Mouse (Mus musculus): ENCODE results near the gene Creb3l2. TPM values are rescaled to one million over a fixed set of nuclear protein-coding genes. Genes with fewer than 3 reads are reported as not detected.
A peak's percentile ranks its signal among the peaks of the same experiment; 100 is the strongest.
"Not testable (repeated sequence)": the region's sequence is repeated elsewhere in the genome, so short reads cannot be mapped to it uniquely, and the experiment has no call there.

The Creb3l2 gene
- polyA plus RNA-seq, 1 experiment from 2014 or later, result 44.6 TPM

- Histone ChIP-seq H3K4me1 (peaks cover 11% of the 10 kb centered on the region), H3K4me2 (replicated peaks) (peak overlapping the region; percentile 57), H3K4me3 (peak overlapping the region; percentile 46), H3K27ac (0 out of 2 replicates have a peak overlapping the region, but pooled peaks have one; percentile 33)
- not testable (repeated sequence) for H3K27me3 ChIP-seq, H3K9ac ChIP-seq, H3K36me3 ChIP-seq, H3K9me3 ChIP-seq
- WGBS, result 0% methylated on average over 7 of the region's 25 CpGs
- peak; percentile 92 for ATAC-seq (ENCODE audit: low FRiP score, low read depth)
Measured at GRCm38 (mm10) chr6:37463517-37464482, 21.9 kb upstream of the Creb3l2 start.

DNA sequence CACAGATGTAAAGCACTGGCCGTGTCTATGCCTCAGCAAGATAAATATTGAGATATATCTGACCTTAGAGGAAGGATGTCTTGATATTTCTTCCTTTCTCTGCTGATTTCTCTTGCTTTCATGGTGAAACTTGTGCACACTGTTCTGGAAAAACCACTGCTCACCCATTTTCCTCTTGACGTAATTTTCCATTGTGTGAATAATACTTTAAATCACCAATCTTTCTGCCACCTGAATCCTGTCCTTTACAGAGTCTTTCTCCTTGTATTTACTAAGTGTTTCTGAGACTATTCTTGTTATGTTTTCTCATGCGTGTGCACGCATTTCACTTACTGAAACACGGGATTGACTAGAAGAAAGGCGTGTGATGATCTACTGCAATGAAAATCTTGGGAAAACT, 18.7 kb upstream of the Creb3l2 start:
- 85% methylated on average over 6 of the region's 6 CpGs for WGBS
- peaks cover 8% of the 10 kb centered on the region for H3K4me1 ChIP-seq
- ATAC-seq (ENCODE audit: low FRiP score, low read depth), result no peak

DNA sequence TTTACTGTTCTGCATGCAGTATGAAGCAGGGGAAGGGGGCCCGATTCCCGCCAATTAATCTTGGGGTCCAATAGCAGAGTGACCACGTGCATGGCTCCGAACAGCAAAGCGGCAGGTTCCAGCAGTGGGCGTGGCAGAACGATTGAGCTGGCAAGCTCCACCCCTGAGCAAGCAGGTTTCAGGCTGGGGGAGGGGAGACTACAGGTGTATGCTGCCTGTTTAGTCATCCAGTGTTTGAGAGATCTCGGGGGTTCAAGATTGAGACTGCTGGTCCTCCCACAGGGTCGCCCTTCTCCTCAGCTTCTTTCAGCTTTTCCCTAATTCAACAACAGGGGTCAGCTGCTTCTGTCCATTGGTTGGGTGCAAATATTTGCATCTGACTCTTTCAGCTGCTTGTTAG, 17.7 kb upstream of the Creb3l2 start:
- WGBS, result 48% methylated on average over 9 of the region's 9 CpGs
- ATAC-seq (ENCODE audit: low FRiP score, low read depth); H3K4me1 ChIP-seq; H3K27ac ChIP-seq; H3K4me3 ChIP-seq; H3K4me2 ChIP-seq (replicated peaks); H3K27me3 ChIP-seq; H3K9me3 ChIP-seq; H3K36me3 ChIP-seq; H3K9ac ChIP-seq: not testable (repeated sequence)

More for the DNA sequence above, 18.7 kb upstream of the Creb3l2 start:
- Histone ChIP-seq H3K9ac (no peak overlapping the region), H3K27me3 (no peaks in the 10 kb centered on the region), H3K4me2 (replicated peaks) (no peak overlapping the region), H3K36me3 (no peaks in the 10 kb centered on the region), H3K4me3 (no peak overlapping the region), H3K27ac (no peak overlapping the region), H3K9me3 (no peaks in the 10 kb centered on the region)

- no peaks in the 10 kb centered on the region for H3K4me1 ChIP-seq
- H3K9ac ChIP-seq, result no peak overlapping the region
- no peak overlapping the region for H3K4me3 ChIP-seq
- H3K36me3 ChIP-seq, result no peaks in the 10 kb centered on the region
- 30% methylated on average over 10 of the region's 10 CpGs for WGBS
- H3K27me3 ChIP-seq, result no peaks in the 10 kb centered on the region
- no peak overlapping the region for H3K27ac ChIP-seq
- no peaks in the 10 kb centered on the region for H3K9me3 ChIP-seq
- H3K4me2 ChIP-seq (replicated peaks), result no peak overlapping the region
- ATAC-seq (ENCODE audit: low FRiP score, low read depth), result no peak
Measured at GRCm38 (mm10) chr6:37457990-37458655, 16.2 kb upstream of the Creb3l2 start.

- Histone ChIP-seq H3K9me3 (no peaks in the 10 kb centered on the region), H3K27me3 (no peaks in the 10 kb centered on the region), H3K4me3 (no peak overlapping the region), H3K27ac (no peak overlapping the region), H3K4me1 (no peaks in the 10 kb centered on the region), H3K4me2 (replicated peaks) (no peak overlapping the region), H3K9ac (no peak overlapping the region), H3K36me3 (no peaks in the 10 kb centered on the region)
- no peak for ATAC-seq (ENCODE audit: low FRiP score, low read depth)
- WGBS, result 65% methylated on average over 5 of the region's 5 CpGs
Measured at GRCm38 (mm10) chr6:37455540-37455939, 13.6 kb upstream of the Creb3l2 start.

DNA sequence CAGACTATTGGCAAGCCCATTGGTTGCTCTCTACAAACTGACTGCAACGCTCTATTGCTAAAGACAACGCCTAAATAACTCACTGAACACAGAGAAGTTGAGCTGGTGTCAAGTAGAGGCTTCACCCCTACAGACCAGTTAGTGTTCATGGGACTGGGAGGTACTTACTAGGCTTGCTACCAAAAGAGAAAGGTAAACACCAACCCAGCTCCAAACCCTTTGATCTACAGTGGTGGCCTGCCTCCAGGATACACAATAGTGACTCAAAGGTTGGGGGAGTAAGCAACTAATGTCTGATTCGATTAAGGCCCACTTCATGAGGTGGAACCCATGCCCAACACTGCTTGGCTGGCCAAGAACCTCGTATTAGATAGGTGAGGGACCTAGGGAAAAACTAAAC, 11.1 kb upstream of the Creb3l2 start:
- no peaks in the 10 kb centered on the region for H3K27me3 ChIP-seq

DNA sequence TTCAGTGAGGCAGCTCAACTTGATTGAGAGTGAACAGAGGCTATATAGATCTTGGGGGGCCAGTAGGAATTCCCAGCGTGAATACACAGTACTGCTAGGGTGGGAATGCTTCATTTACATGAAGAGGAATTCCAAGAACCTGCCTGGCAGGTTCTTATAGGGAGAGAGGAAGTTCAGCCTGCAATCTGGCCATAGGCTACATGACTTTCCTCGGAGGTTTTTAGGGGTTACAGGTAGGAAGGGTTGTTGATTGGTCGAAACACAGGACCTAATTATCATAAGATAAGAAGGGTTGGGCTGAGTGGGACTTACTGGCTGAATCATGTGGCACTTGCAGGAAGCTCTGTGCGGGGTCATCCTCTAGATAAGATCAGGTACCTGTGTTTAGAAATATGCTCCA, 9.7 kb upstream of the Creb3l2 start:
- Histone ChIP-seq H3K4me2 (replicated peaks) (no peak overlapping the region), H3K9ac (no peak overlapping the region), H3K9me3 (no peaks in the 10 kb centered on the region), H3K27ac (no peak overlapping the region), H3K4me3 (no peak overlapping the region), H3K36me3 (no peaks in the 10 kb centered on the region), H3K27me3 (no peaks in the 10 kb centered on the region), H3K4me1 (no peaks in the 10 kb centered on the region)
- no peak for ATAC-seq (ENCODE audit: low FRiP score, low read depth)
- WGBS, result 63% methylated on average over 4 of the region's 4 CpGs

More for the DNA sequence above, 11.1 kb upstream of the Creb3l2 start:
- ATAC-seq (ENCODE audit: low FRiP score, low read depth), result no peak
- 68% methylated on average over 4 of the region's 4 CpGs for WGBS
- Histone ChIP-seq H3K9ac (no peak overlapping the region), H3K4me1 (no peaks in the 10 kb centered on the region), H3K27ac (no peak overlapping the region), H3K9me3 (no peaks in the 10 kb centered on the region), H3K36me3 (no peaks in the 10 kb centered on the region), H3K4me2 (replicated peaks) (no peak overlapping the region), H3K4me3 (no peak overlapping the region)

GRCm38 (mm10) chr6:37447704-37448466, 5.9 kb upstream of the Creb3l2 start:
- Histone ChIP-seq H3K4me2 (replicated peaks) (no peak overlapping the region), H3K9ac (no peak overlapping the region), H3K4me1 (peaks cover 1% of the 10 kb centered on the region; the same call in 1 of the 2 replicates), H3K27me3 (no peaks in the 10 kb centered on the region), H3K4me3 (no peak overlapping the region), H3K36me3 (no peaks in the 10 kb centered on the region), H3K27ac (no peak overlapping the region), H3K9me3 (no peaks in the 10 kb centered on the region)
- 27% methylated on average over 10 of the region's 10 CpGs for WGBS
- peak; percentile 85 for ATAC-seq (ENCODE audit: low FRiP score, low read depth)

GRCm38 (mm10) chr6:37442781-37443180, 835 bp upstream of the Creb3l2 start:
- Histone ChIP-seq H3K27me3 (no peaks in the 10 kb centered on the region), H3K9me3 (no peaks in the 10 kb centered on the region), H3K4me2 (replicated peaks) (peak overlapping the region; percentile 56), H3K4me3 (peak overlapping the region; percentile 44), H3K9ac (peak overlapping the region; percentile 64), H3K36me3 (no peaks in the 10 kb centered on the region; the same call in 1 of the 2 replicates), H3K27ac (peak overlapping the region; percentile 84), H3K4me1 (peaks cover 25% of the 10 kb centered on the region)
- no peak for ATAC-seq (ENCODE audit: low FRiP score, low read depth)
- WGBS, result 41% methylated on average over 4 of the region's 4 CpGs

GRCm38 (mm10) chr6:37441251-37442011, 515 bp downstream of the Creb3l2 start:
- peaks cover 36% of the 10 kb centered on the region for H3K4me1 ChIP-seq
- peaks cover 5% of the 10 kb centered on the region for H3K36me3 ChIP-seq
- under 1% methylated on average over 40 of the region's 40 CpGs for WGBS
- H3K9ac ChIP-seq, result peak overlapping the region; percentile 94
- no peaks in the 10 kb centered on the region for H3K9me3 ChIP-seq
- no peaks in the 10 kb centered on the region for H3K27me3 ChIP-seq
- peak overlapping the region; percentile 77 for H3K4me2 ChIP-seq (replicated peaks)
- ATAC-seq (ENCODE audit: low FRiP score, low read depth), result peak; percentile 37
- peak overlapping the region; percentile 97 for H3K27ac ChIP-seq
- peak overlapping the region; percentile 92 for H3K4me3 ChIP-seq

DNA sequence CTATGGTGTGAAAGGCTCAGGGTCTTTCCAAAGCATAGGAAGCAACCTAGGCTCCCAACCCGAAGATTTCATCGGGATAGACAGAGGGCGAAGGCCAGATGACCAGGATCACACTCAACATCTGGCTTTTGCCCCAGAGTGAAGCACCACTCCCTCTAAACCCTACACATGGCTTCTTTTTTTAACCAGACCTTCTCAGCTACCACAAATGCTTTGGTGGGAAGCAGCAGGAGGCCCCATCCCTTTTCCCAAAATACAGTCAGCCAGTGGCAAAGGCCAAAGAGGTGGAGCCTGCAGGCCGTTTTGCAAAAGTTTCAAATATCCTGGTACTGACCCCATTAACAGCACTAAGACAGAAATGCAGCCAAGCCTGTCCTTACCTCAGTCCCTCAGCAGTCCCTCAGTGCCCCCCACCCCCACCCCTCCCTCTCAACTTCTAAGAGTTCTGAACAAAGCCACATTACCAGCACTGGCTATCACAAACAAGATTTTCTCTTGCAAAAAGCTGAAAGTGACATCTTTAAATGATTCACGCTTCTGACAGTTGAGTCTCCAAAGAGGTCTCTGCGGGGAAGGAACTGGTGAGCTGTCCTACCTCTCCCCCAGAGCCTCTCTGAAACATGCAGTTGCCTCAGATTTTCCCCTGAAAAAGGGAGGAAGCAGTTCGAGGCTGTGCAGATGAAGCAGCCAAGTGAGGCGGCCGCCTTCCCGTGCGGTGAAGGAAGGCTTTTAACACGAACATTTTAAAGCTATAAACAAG, 1.3 kb downstream of the Creb3l2 start:
- Histone ChIP-seq H3K9ac (peak overlapping the region; percentile 94), H3K4me2 (replicated peaks) (peak overlapping the region; percentile 77), H3K9me3 (no peaks in the 10 kb centered on the region), H3K27me3 (no peaks in the 10 kb centered on the region), H3K4me3 (peak overlapping the region; percentile 92), H3K36me3 (peaks cover 12% of the 10 kb centered on the region), H3K4me1 (peaks cover 43% of the 10 kb centered on the region), H3K27ac (peak overlapping the region; percentile 97)
- ATAC-seq (ENCODE audit: low FRiP score, low read depth), result no peak
- WGBS, result 2% methylated on average over 12 of the region's 12 CpGs
